Mouse (Mus musculus): ENCODE measurements at regions not wholly inside any gene's neighbourhood (a gene's known extent, or its start where the extent isn't known, plus 50 kb on each side); places are given as distances from the start of the nearest gene placed in this dataset.

- no peak for TF ChIP-seq POLR2A (IDR thresholded peaks at IDR 0.05; ENCODE audit: borderline replicate concordance, insufficient read depth, low read length)
- no peak for TF ChIP-seq CTCF (IDR thresholded peaks at IDR 0.05; ENCODE audit: borderline replicate concordance, insufficient read depth, low read depth, low read length)
Observed at GRCm38 (mm10) chr13:48350124-48350523, 89.1 kb downstream of the Id4 start.

Data from cerebellum, adult 2 months (tissue).